Mouse (Mus musculus) MEL (cell line): Measurements from ENCODE around the gene Card9. TPM values are rescaled to one million over a fixed set of nuclear protein-coding genes. Genes with fewer than 3 reads are reported as not detected.

ENCODE experiments used
- DNase-seq: peaks from one replicate; pipeline ENCODE4 v3.0.0; 2011; ENCODE audit warnings: low read depth, low spot score
- H3K27ac ChIP-seq: 2 replicates; pipeline ENCODE4 v1.5.1; 2012; ENCODE audit warnings: low read depth, mild to moderate bottlenecking, control low read depth, low read length, moderate library complexity; ENCODE audit not compliant: control insufficient read depth
- H3K27me3 ChIP-seq, 2 experiments: fragments of 150-350 bp in 1 of 2; sonication (generic) in 1 of 2; 2 replicates each; pipeline ENCODE4 v1.6.1; 2012; ENCODE audit warnings: low read length in 2 of 2, mild to moderate bottlenecking in 2 of 2, improper control_type of control experiment in 1 of 2, moderate library complexity in 1 of 2; ENCODE audit not compliant: insufficient read depth in 2 of 2, control insufficient read depth in 1 of 2
- H3K36me3 ChIP-seq, 2 experiments: 2 replicates each; pipeline ENCODE4 v1.6.1; 2012 to 2014; ENCODE audit warnings: low read length in 2 of 2, improper control_type of control experiment in 1 of 2, inconsistent platforms in 1 of 2, mild to moderate bottlenecking in 1 of 2; ENCODE audit not compliant: insufficient read depth in 2 of 2, control insufficient read depth in 1 of 2
- H3K4me1 ChIP-seq, 2 experiments: fragments of 150-350 bp in 1 of 2; sonication (generic) in 1 of 2; 2 replicates each; pipeline ENCODE4 v1.6.1; 2012; ENCODE audit warnings: low read length in 2 of 2, improper control_type of control experiment in 1 of 2, mild to moderate bottlenecking in 1 of 2; ENCODE audit not compliant: insufficient read depth in 2 of 2, control insufficient read depth in 1 of 2
- H3K4me3 ChIP-seq, 2 experiments: fragments of 150-350 bp in 1 of 2; sonication (generic) in 1 of 2; 2 replicates each; pipeline ENCODE4 v1.5.1; 2012; ENCODE audit warnings: low read depth in 2 of 2, low read length in 2 of 2, mild to moderate bottlenecking in 2 of 2, moderate library complexity in 2 of 2, control low read depth in 1 of 2, improper control_type of control experiment in 1 of 2; ENCODE audit not compliant: control insufficient read depth in 1 of 2, insufficient read depth in 1 of 2
- H3K79me2 ChIP-seq: 2 replicates; pipeline ENCODE4 v1.6.1; 2012; ENCODE audit warnings: mild to moderate bottlenecking, low read length, moderate library complexity; ENCODE audit not compliant: control insufficient read depth, poor library complexity, insufficient read depth
- H3K9ac ChIP-seq: 2 replicates; pipeline ENCODE4 v1.6.1; 2012; ENCODE audit warnings: low read depth, mild to moderate bottlenecking, control low read depth, low read length, moderate library complexity; ENCODE audit not compliant: control insufficient read depth, poor library complexity, severe bottlenecking
- H3K9me3 ChIP-seq: fragments of 150-350 bp; sonication (generic); replicated peaks from 2 replicates; pipeline ENCODE4 v1.6.1; 2012; ENCODE audit warnings: mild to moderate bottlenecking, low read length, improper control_type of control experiment, moderate library complexity; ENCODE audit not compliant: insufficient read depth
- CTCF ChIP-seq, 3 experiments: IDR thresholded peaks in 2 of 3; conservative IDR thresholded peaks in 1 of 3; 2 replicates each; pipeline ENCODE4 v1.5.1; 2011 to 2012; ENCODE audit warnings: low read length in 3 of 3, low read depth in 2 of 3, mild to moderate bottlenecking in 2 of 3, improper control_type of control experiment in 1 of 3, inconsistent platforms in 1 of 3, mixed read lengths in 1 of 3, moderate library complexity in 1 of 3; ENCODE audit not compliant: control insufficient read depth in 1 of 3, insufficient read depth in 1 of 3, poor library complexity in 1 of 3, severe bottlenecking in 1 of 3
- ETS1 ChIP-seq: IDR thresholded peaks from 2 replicates; pipeline ENCODE4 v1.6.1; 2012; ENCODE audit warnings: low read depth, mild to moderate bottlenecking, inconsistent platforms, low read length, improper control_type of control experiment, moderate library complexity
- GABPA ChIP-seq: IDR thresholded peaks from 2 replicates; pipeline ENCODE4 v1.6.1; 2012; ENCODE audit warnings: low read depth, mild to moderate bottlenecking, inconsistent platforms, low read length, improper control_type of control experiment, moderate library complexity
- MAX ChIP-seq: IDR thresholded peaks from 2 replicates; pipeline ENCODE4 v1.6.1; 2011; ENCODE audit warnings: low read length, improper control_type of control experiment
- MXI1 ChIP-seq: IDR thresholded peaks from 2 replicates; pipeline ENCODE4 v1.6.1; 2011; ENCODE audit warnings: mild to moderate bottlenecking, low read depth, low read length, improper control_type of control experiment
- NRF1 ChIP-seq: IDR thresholded peaks from 2 replicates; pipeline ENCODE4 v1.6.1; 2014; ENCODE audit warnings: low read depth, mild to moderate bottlenecking, inconsistent platforms, low read length, improper control_type of control experiment, moderate library complexity; ENCODE audit not compliant: poor library complexity, insufficient read depth, severe bottlenecking
- POLR2A ChIP-seq, 2 experiments: IDR thresholded peaks; 2 replicates each; pipeline ENCODE4 v1.6.1; 2011 to 2012; ENCODE audit warnings: low read length in 2 of 2, mild to moderate bottlenecking in 2 of 2, control low read depth in 1 of 2, improper control_type of control experiment in 1 of 2, low read depth in 1 of 2, moderate library complexity in 1 of 2; ENCODE audit not compliant: control insufficient read depth in 1 of 2, insufficient read depth in 1 of 2, poor library complexity in 1 of 2
- POLR2AphosphoS2 ChIP-seq: IDR thresholded peaks from 2 replicates; pipeline ENCODE4 v1.6.1; 2011; ENCODE audit warnings: low read length, improper control_type of control experiment
- POLR2AphosphoS5 ChIP-seq: IDR thresholded peaks from 2 replicates; pipeline ENCODE4 v1.6.1; 2012; ENCODE audit warnings: low read depth, borderline replicate concordance, mild to moderate bottlenecking, inconsistent platforms, low read length, moderate library complexity, mixed read lengths
- RAD21 ChIP-seq: IDR thresholded peaks from 2 replicates; pipeline ENCODE4 v1.6.1; 2011; ENCODE audit warnings: mild to moderate bottlenecking, low read depth, low read length, improper control_type of control experiment
- SMC3 ChIP-seq: IDR thresholded peaks from 2 replicates; pipeline ENCODE4 v1.6.1; 2011; ENCODE audit warnings: low read depth, low read length, improper control_type of control experiment
- UBTF ChIP-seq: IDR thresholded peaks from 2 replicates; pipeline ENCODE4 v1.6.1; 2012; ENCODE audit warnings: low read depth, mild to moderate bottlenecking, inconsistent platforms, low read length, improper control_type of control experiment, moderate library complexity, borderline replicate concordance; ENCODE audit not compliant: insufficient read depth
- polyA plus RNA-seq, 2 experiments: library from polyadenylated mRNA; stranded (reverse) in 1 of 2; unstranded in 1 of 2; fragments of >175 nt in 1 of 2; fragments of >200 nt in 1 of 2; gene quantifications; 2 replicates each; pipeline versions ENCODE4 v1.2.1 to v1.2.4; 2012; ENCODE audit warnings: low replicate concordance in 2 of 2, low read depth in 1 of 2; ENCODE audit not compliant: insufficient read length in 2 of 2, insufficient read depth in 1 of 2, missing spikeins in 1 of 2
- total RNA-seq: library from RNA; depleted of rRNA; stranded (reverse); fragments of 300-350 nt; gene quantifications from 2 replicates; pipeline ENCODE4 v1.2.3, GENCODE M21; 2012; rRNA removed

The Card9 gene
- total and polyA plus RNA-seq, 3 experiments: 0.35 to 0.72 TPM; not detected in 1

DNA sequence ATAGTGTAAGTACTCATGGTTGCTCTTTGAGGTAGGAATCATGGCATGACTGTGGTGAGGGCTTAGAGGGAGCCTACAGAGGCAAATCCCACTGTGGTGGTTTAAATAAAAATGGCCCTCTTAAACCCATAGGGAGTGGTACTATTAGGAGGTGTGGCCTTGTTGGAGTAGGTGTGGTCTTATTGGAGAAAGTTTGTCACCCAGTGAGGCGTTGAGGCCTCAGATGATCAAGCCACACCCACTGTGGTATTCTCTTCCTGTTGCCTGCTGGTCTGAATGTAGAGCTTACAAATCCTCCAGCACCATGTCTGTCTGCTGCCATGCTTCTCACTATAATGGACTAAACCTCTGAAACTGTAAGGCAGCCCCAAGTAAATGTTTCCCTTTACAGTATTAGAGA is 56.0 kb downstream of the Card9 start:
- H3K9ac ChIP-seq: no peak overlapping the region
- no peaks in the 10 kb centered on the region for H3K36me3 ChIP-seq
- H3K9me3 ChIP-seq: no peaks in the 10 kb centered on the region
- H3K4me1 ChIP-seq: no peaks in the 10 kb centered on the region
- no peak overlapping the region for H3K27ac ChIP-seq
- DNase-seq: no peak
- TF ChIP-seq POLR2AphosphoS2: no peak
- no peak for TF ChIP-seq ETS1
- no peak for TF ChIP-seq CTCF (IDR thresholded peaks at IDR 0.05 in 2 of 3, conservative IDR thresholded peaks at IDR 0.05 in 1 of 3; ENCODE audit: control insufficient read depth in 1 of 3, insufficient read depth in 1 of 3, low read depth in 2 of 3, low read length in 3 of 3, poor library complexity in 1 of 3, severe bottlenecking in 1 of 3)
- TF ChIP-seq MAX: no peak
- TF ChIP-seq POLR2AphosphoS5: no peak
- no peak for TF ChIP-seq GABPA
- TF ChIP-seq UBTF: no peak
- no peak for TF ChIP-seq SMC3
- no peak for TF ChIP-seq NRF1
- no peak for TF ChIP-seq RAD21
- TF ChIP-seq MXI1: no peak
- TF ChIP-seq POLR2A (IDR thresholded peaks at IDR 0.05; ENCODE audit: control insufficient read depth in 1 of 2, insufficient read depth in 1 of 2, low read depth in 1 of 2, low read length in 2 of 2, poor library complexity in 1 of 2): no peak
- no peaks in the 10 kb centered on the region for H3K79me2 ChIP-seq
- no peaks in the 10 kb centered on the region; a peak in 4 of 4 replicates for H3K27me3 ChIP-seq
- no peak overlapping the region for H3K4me3 ChIP-seq

Other genes starting within 250 kb of the Card9 start
- gene Nacc2, start 237.7 kb downstream of the Card9 start, total RNA-seq: 0.03 and 0.19 TPM in 2 replicates
- gene Nacc2, start 237.7 kb downstream of the Card9 start, polyA plus RNA-seq: 1 to 10 TPM in 1 of 2 experiments, not detected in 1; 1.7 TPM
- not detected in 2 replicates for gene Lhx3, start 152.6 kb downstream of the Card9 start, total RNA-seq
- not detected for gene Lhx3, start 152.6 kb downstream of the Card9 start, polyA plus RNA-seq
- 13.4 and 17.0 TPM in 2 replicates for gene Qsox2, start 123.4 kb downstream of the Card9 start, total RNA-seq
- gene Qsox2, start 123.4 kb downstream of the Card9 start, polyA plus RNA-seq: 10 to 100 TPM in 1 of 2 experiments, not detected in 1; 12.1 TPM
- not detected in 2 replicates for gene Ccdc187, start 66.4 kb downstream of the Card9 start, total RNA-seq
- not detected for gene Ccdc187, start 66.4 kb downstream of the Card9 start, polyA plus RNA-seq
- gene Gpsm1, start 45.4 kb downstream of the Card9 start, total RNA-seq: 1.4 and 1.7 TPM in 2 replicates
- gene Gpsm1, start 45.4 kb downstream of the Card9 start, polyA plus RNA-seq: 1 to 10 TPM in 1 of 2 experiments, not detected in 1; 6.9 TPM
- 17.4 and 21.8 TPM in 2 replicates for gene Dnlz, start 8.8 kb downstream of the Card9 start, total RNA-seq
- gene Dnlz, start 8.8 kb downstream of the Card9 start, polyA plus RNA-seq: 10 to 100 TPM in 1 of 2 experiments, not detected in 1; 27.7 TPM
- 40.3 and 49.3 TPM in 2 replicates for gene Snapc4, start 19.7 kb upstream of the Card9 start, total RNA-seq
- gene Snapc4, start 19.7 kb upstream of the Card9 start, polyA plus RNA-seq: 10 to 100 TPM in 1 of 2 experiments, not detected in 1; 57.6 TPM
- 51.7 and 63.6 TPM in 2 replicates for gene Entr1, start 28.4 kb upstream of the Card9 start, total RNA-seq
- gene Entr1, start 28.4 kb upstream of the Card9 start, polyA plus RNA-seq: 10 to 100 TPM in 1 of 2 experiments, not detected in 1; 71.1 TPM
- gene Pmpca, start 28.4 kb upstream of the Card9 start, total RNA-seq: 87.6 and 96.5 TPM in 2 replicates
- 100 to 1,000 TPM in 1 of 2 experiments, 10 to 100 TPM in 1; 46.4 to 166 TPM for gene Pmpca, start 28.4 kb upstream of the Card9 start, polyA plus RNA-seq
- gene Inpp5e, start 48.3 kb upstream of the Card9 start, total RNA-seq: 9.6 and 11.2 TPM in 2 replicates
- 10 to 100 TPM in 1 of 2 experiments, not detected in 1; 17.5 TPM for gene Inpp5e, start 48.3 kb upstream of the Card9 start, polyA plus RNA-seq
- 20.3 and 21.4 TPM in 2 replicates for gene Sec16a, start 84.3 kb upstream of the Card9 start, total RNA-seq
- gene Sec16a, start 84.3 kb upstream of the Card9 start, polyA plus RNA-seq: 10 to 100 TPM in 1 of 2 experiments, not detected in 1; 38.0 TPM
- gene Notch1, start 155.7 kb upstream of the Card9 start, total RNA-seq: 0.39 TPM in 1 of 2 replicates, not detected in the other
- under 1 TPM in 1 of 2 experiments, not detected in 1; 0.06 TPM for gene Notch1, start 155.7 kb upstream of the Card9 start, polyA plus RNA-seq
- 73.9 and 95.4 TPM in 2 replicates for gene Egfl7, start 219.1 kb upstream of the Card9 start, total RNA-seq
- 100 to 1,000 TPM in 1 of 2 experiments, not detected in 1; 125 TPM for gene Egfl7, start 219.1 kb upstream of the Card9 start, polyA plus RNA-seq
- 0.15 TPM in 1 of 2 replicates, not detected in the other for gene Gm20532, start 225.7 kb upstream of the Card9 start, total RNA-seq
- gene Gm20532, start 225.7 kb upstream of the Card9 start, polyA plus RNA-seq: not detected
- 21.0 and 22.3 TPM in 2 replicates for gene Agpat2, start 243.5 kb upstream of the Card9 start, total RNA-seq
- gene Agpat2, start 243.5 kb upstream of the Card9 start, polyA plus RNA-seq: 10 to 100 TPM in 1 of 2 experiments, not detected in 1; 42.4 TPM